Mouse (Mus musculus) kidney, adult 2 months (tissue): ENCODE results near the gene Tgfbrap1.

ENCODE experiments used
- CTCF ChIP-seq: fragments of 200-500 bp; conservative IDR thresholded peaks from 2 replicates; pipeline ENCODE4 v1.5.1; 2011; ENCODE audit warnings: low read depth, mild to moderate bottlenecking, control low read depth, low read length, moderate library complexity, mixed read lengths; ENCODE audit not compliant: insufficient read depth, insufficient read length
- POLR2A ChIP-seq: fragments of 200-500 bp; IDR thresholded peaks from one replicate; pipeline ENCODE4 v1.6.1; 2011; ENCODE audit warnings: low read depth, low read length, control low read depth

GRCm38 (mm10) chr1:43067551-43067950, 30.9 kb downstream of the Tgfbrap1 start:
- TF ChIP-seq POLR2A: no peak
- no peak for TF ChIP-seq CTCF
